Mouse (Mus musculus) liver, embryonic 15.5 days (tissue): ENCODE results near the gene Tmem183a. TPM values are rescaled to one million over a fixed set of nuclear protein-coding genes. Genes with fewer than 3 reads are reported as not detected.
A peak's percentile ranks its signal among the peaks of the same experiment; 100 is the strongest.

Source experiments
- ATAC-seq: fragments of 200-750 bp; cut with Nextera tagmentation; 2 replicates; pipeline ENCODE4 v1.8.0; 2017; ENCODE audit warnings: moderate number of reproducible peaks, mild to moderate bottlenecking, moderate library complexity; ENCODE audit not compliant: insufficient read depth
- H3K27ac ChIP-seq: fragments of 300-500 bp; sonication (generic); replicated peaks from 2 replicates; pipeline ENCODE4 v1.5.1; 2015; ENCODE audit warnings: mild to moderate bottlenecking, inconsistent platforms
- H3K27me3 ChIP-seq: fragments of 300-500 bp; sonication (generic); 2 replicates; pipeline ENCODE4 v1.6.1; 2015; ENCODE audit warnings: mild to moderate bottlenecking, inconsistent platforms
- H3K36me3 ChIP-seq: fragments of 300-500 bp; sonication (generic); replicated peaks from 2 replicates; pipeline ENCODE4 v1.6.1; 2015; ENCODE audit warnings: moderate library complexity, mild to moderate bottlenecking, inconsistent platforms
- H3K4me1 ChIP-seq: fragments of 300-500 bp; sonication (generic); replicated peaks from 2 replicates; pipeline ENCODE4 v1.6.1; 2015; ENCODE audit warnings: inconsistent platforms
- H3K4me2 ChIP-seq: fragments of 300-500 bp; sonication (generic); 2 replicates; pipeline ENCODE4 v1.6.1; 2015; ENCODE audit warnings: moderate library complexity, mild to moderate bottlenecking, inconsistent platforms
- H3K4me3 ChIP-seq: fragments of 300-500 bp; sonication (generic); replicated peaks from 2 replicates; pipeline ENCODE4 v1.5.1; 2015; ENCODE audit warnings: mild to moderate bottlenecking, inconsistent platforms
- H3K9ac ChIP-seq: fragments of 300-500 bp; sonication (generic); 2 replicates; pipeline ENCODE4 v1.6.1; 2015; ENCODE audit warnings: moderate library complexity, mild to moderate bottlenecking, inconsistent platforms
- H3K9me3 ChIP-seq: fragments of 300-500 bp; sonication (generic); replicated peaks from 2 replicates; pipeline ENCODE4 v1.6.1; 2016; ENCODE audit warnings: inconsistent platforms
- WGBS: fragments of 180-500 bp; shearing (Covaris S2); methylation state at CpG from one replicate; pipeline ENCODE4 v1.1.7; 2015; ENCODE audit warnings: mixed read lengths; ENCODE audit not compliant: insufficient replicate concordance; 5-methylcytosine and 5-hydroxymethylcytosine counted together
- polyA plus RNA-seq: library from polyadenylated mRNA; unstranded; fragments of >200 nt; fragmentation: Nextera tagmentation; extraction: Ambion mirVana; gene quantifications from 2 replicates; pipeline ENCODE4 v1.2.1, GENCODE M21; 2015

Gene Tmem183a
- polyA plus RNA-seq, 1 experiment from 2014 or later = 49.8 TPM

GRCm38 (mm10) chr1:134344005-134344950, 17.5 kb downstream of the Tmem183a start:
- Histone ChIP-seq H3K4me3 (peak overlapping the region; percentile 41), H3K9ac (0 out of 2 replicates have a peak overlapping the region, but pooled peaks have one; percentile 18), H3K4me1 (peaks cover 14% of the 10 kb centered on the region), H3K4me2 (peak overlapping the region; percentile 69), H3K27ac (no peak overlapping the region), H3K36me3 (peaks cover 27% of the 10 kb centered on the region), H3K27me3 (peaks cover 25% of the 10 kb centered on the region), H3K9me3 (no peaks in the 10 kb centered on the region)
- 5% methylated on average over 54 of the region's 54 CpGs for WGBS
- ATAC-seq = peak; percentile 86

GRCm38 (mm10) chr1:134343567-134343966, 18.2 kb downstream of the Tmem183a start:
- no peak overlapping the region for H3K27ac ChIP-seq
- peaks cover 25% of the 10 kb centered on the region for H3K27me3 ChIP-seq
- H3K4me1 ChIP-seq = peaks cover 14% of the 10 kb centered on the region
- WGBS = 16% methylated on average over 2 of the region's 2 CpGs
- no peak overlapping the region for H3K9ac ChIP-seq
- H3K4me3 ChIP-seq = no peak overlapping the region
- no peak for ATAC-seq
- peaks cover 24% of the 10 kb centered on the region for H3K36me3 ChIP-seq
- 0 out of 2 replicates have a peak overlapping the region, but pooled peaks have one; percentile 69 for H3K4me2 ChIP-seq
- H3K9me3 ChIP-seq = no peaks in the 10 kb centered on the region

- no peak for ATAC-seq
- Histone ChIP-seq H3K27me3 (peaks cover 25% of the 10 kb centered on the region), H3K4me2 (no peak overlapping the region), H3K36me3 (peaks cover 21% of the 10 kb centered on the region), H3K27ac (no peak overlapping the region), H3K9me3 (no peaks in the 10 kb centered on the region), H3K4me3 (no peak overlapping the region), H3K9ac (no peak overlapping the region), H3K4me1 (peaks cover 14% of the 10 kb centered on the region)
- 73% methylated on average over 8 of the region's 8 CpGs for WGBS
Measured at GRCm38 (mm10) chr1:134342781-134343310, 18.9 kb downstream of the Tmem183a start.

- Histone ChIP-seq H3K27ac (no peak overlapping the region), H3K4me1 (peaks cover 14% of the 10 kb centered on the region), H3K27me3 (peaks cover 25% of the 10 kb centered on the region), H3K36me3 (peaks cover 16% of the 10 kb centered on the region), H3K9ac (no peak overlapping the region), H3K4me3 (no peak overlapping the region), H3K4me2 (no peak overlapping the region), H3K9me3 (no peaks in the 10 kb centered on the region)
- ATAC-seq = no peak
- 53% methylated on average over 2 of the region's 2 CpGs for WGBS
Measured at GRCm38 (mm10) chr1:134342278-134342664, 19.5 kb downstream of the Tmem183a start.

GRCm38 (mm10) chr1:134341641-134342277, 20.0 kb downstream of the Tmem183a start:
- Histone ChIP-seq H3K27ac (no peak overlapping the region), H3K9ac (no peak overlapping the region), H3K4me2 (no peak overlapping the region), H3K4me3 (no peak overlapping the region), H3K36me3 (peaks cover 12% of the 10 kb centered on the region), H3K4me1 (peaks cover 14% of the 10 kb centered on the region), H3K27me3 (peaks cover 25% of the 10 kb centered on the region), H3K9me3 (no peaks in the 10 kb centered on the region)
- no peak for ATAC-seq
- WGBS = 62% methylated on average over 5 of the region's 5 CpGs

- H3K27me3 ChIP-seq = peaks cover 25% of the 10 kb centered on the region
- no peak overlapping the region for H3K4me2 ChIP-seq
- no peaks in the 10 kb centered on the region for H3K36me3 ChIP-seq
- no peak overlapping the region for H3K9ac ChIP-seq
- H3K27ac ChIP-seq = no peak overlapping the region
- no peaks in the 10 kb centered on the region for H3K9me3 ChIP-seq
- no peak for ATAC-seq
- WGBS = 84% methylated on average over 18 of the region's 18 CpGs
- peaks cover 16% of the 10 kb centered on the region for H3K4me1 ChIP-seq
- H3K4me3 ChIP-seq = no peak overlapping the region
Measured at GRCm38 (mm10) chr1:134339757-134340619, 21.8 kb downstream of the Tmem183a start.

GRCm38 (mm10) chr1:134339162-134339561, 22.6 kb downstream of the Tmem183a start:
- no peak for ATAC-seq

GRCm38 (mm10) chr1:134336958-134337710, 24.6 kb downstream of the Tmem183a start:
- Histone ChIP-seq H3K4me2 (no peak overlapping the region), H3K27me3 (peaks cover 8% of the 10 kb centered on the region; the same call in 1 of the 2 replicates), H3K36me3 (no peaks in the 10 kb centered on the region), H3K4me1 (peaks cover 8% of the 10 kb centered on the region), H3K27ac (no peak overlapping the region), H3K4me3 (no peak overlapping the region), H3K9ac (no peak overlapping the region), H3K9me3 (no peaks in the 10 kb centered on the region)
- no peak for ATAC-seq
- WGBS = 65% methylated on average over 11 of the region's 11 CpGs

More at GRCm38 (mm10) chr1:134339162-134339561, 22.6 kb downstream of the Tmem183a start:
- H3K9me3 ChIP-seq = no peaks in the 10 kb centered on the region
- H3K36me3 ChIP-seq = no peaks in the 10 kb centered on the region
- no peak overlapping the region for H3K4me3 ChIP-seq
- H3K9ac ChIP-seq = no peak overlapping the region
- no peak overlapping the region for H3K27ac ChIP-seq
- H3K27me3 ChIP-seq = peaks cover 21% of the 10 kb centered on the region
- WGBS = 78% methylated on average over 7 of the region's 7 CpGs
- H3K4me2 ChIP-seq = no peak overlapping the region
- H3K4me1 ChIP-seq = peaks cover 13% of the 10 kb centered on the region

GRCm38 (mm10) chr1:134335924-134336810, 25.6 kb downstream of the Tmem183a start:
- WGBS = 64% methylated on average over 12 of the region's 12 CpGs
- H3K4me3 ChIP-seq = no peak overlapping the region
- peaks cover 8% of the 10 kb centered on the region for H3K4me1 ChIP-seq
- no peaks in the 10 kb centered on the region for H3K9me3 ChIP-seq
- H3K36me3 ChIP-seq = no peaks in the 10 kb centered on the region
- ATAC-seq = no peak
- peaks cover 7% of the 10 kb centered on the region; the same call in 1 of the 2 replicates for H3K27me3 ChIP-seq
- H3K27ac ChIP-seq = no peak overlapping the region
- H3K9ac ChIP-seq = no peak overlapping the region
- H3K4me2 ChIP-seq = no peak overlapping the region
